Mouse (Mus musculus): ENCODE measurements at regions not wholly inside any gene's neighbourhood (a gene's known extent, or its start where the extent isn't known, plus 50 kb on each side); places are given as distances from the start of the nearest gene placed in this dataset.

DNA sequence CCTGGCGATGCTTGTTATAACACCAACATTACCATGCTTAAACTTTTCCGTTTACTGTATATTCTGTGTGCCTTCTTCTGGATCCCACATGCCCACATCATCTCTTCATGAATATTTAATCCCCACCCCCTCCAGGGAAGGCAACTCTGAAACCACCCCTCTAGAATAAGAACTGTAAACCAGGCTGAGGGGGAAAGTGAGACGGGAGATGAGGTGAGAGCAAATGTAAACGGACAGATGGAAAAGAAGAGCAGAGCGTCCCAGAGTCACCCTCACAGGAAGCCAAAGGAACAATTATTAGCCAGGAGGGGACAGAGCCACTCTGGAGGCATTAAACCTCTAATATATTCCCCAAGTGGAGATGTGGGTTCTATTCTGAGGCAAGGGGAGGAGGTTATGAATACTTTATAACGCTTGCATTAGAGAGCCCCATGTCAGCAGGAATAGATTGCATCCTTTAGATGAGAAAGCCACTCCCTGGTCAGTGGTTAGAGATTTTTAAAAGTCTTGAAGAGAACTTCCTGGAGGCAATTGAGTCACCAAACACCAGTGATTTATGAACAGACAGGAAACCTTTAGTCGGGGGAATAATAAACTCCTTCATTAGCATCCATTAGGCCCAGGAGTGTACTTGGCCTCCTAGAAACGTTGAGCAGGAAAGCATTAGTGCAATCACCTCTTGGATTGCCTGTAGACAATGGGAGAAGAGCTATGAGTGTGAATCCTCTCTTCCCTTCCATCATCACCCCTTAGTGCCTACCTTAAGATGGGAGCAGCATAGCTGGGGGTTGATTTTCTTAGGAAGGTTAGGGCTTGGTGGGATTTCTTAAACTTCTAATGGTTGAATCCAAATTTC, 220.1 kb downstream of the Elavl2 start:
- in situ Hi-C loops (cut with MboI, MseI), result no loop called here

GRCm38 (mm10) chr4:91164280-91165121, 236.1 kb downstream of the Elavl2 start:
- in situ Hi-C loops (cut with MboI, MseI), result no loop called here

DNA sequence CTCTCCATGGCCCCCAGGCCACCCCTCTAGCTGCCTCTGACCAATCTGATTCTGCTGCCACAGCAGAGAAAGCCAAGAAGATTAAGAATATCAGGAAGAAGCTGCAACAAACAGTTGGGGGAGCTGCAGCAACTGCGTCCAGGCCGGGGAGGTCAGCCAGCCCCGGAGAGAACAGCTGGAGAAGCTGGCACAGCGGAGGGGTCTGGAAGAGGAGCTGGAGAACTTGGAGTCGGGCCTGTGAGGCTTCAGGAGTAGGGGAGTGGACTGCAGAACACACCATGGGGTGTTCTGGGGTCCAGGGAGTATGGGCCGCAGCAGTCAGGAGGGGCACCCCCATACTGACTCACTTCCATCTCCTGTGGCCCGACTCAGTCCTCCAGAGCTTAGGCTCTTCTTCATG, 243.5 kb downstream of the Elavl2 start:
- in situ Hi-C loops (cut with MboI, MseI), result no loop called here

DNA sequence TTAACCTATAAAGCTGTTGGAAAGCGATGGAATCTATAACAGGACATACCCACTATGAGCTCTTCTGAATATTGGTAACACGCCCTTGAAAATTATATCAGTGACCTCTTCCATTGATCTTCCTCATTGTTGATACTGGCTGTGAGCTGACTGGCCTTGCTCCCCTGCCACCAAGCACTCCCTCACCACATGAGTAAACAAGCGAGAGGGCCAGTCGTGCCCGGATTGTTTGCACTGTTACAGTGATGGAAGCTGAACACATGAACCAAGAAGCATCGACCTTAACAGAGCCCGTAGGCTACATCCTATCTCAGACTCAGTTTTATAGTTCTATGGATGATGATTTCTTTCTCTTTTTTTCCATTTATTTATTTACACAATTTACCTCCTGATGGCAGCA, 255.9 kb downstream of the Elavl2 start:
- in situ Hi-C loops (cut with MboI, MseI), result no loop called here

DNA sequence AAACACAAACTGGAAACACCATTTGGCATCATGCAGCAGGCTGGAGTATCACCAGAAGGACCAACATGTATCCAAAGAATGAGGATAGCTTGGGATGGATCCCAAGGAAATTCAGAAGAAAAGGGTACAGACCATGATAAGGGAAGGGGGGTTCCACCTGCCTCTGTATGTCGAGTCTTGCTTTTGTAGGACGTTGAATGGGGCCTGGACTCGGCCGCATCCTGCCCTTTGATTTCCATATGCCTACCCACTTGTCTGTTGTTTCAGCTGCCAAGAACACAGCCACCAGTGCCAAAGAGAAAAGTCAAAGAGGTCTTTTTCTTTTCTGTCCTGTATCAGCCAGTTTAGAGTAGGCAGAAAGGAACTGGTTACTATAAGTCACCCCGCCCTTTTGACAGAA, 256.7 kb downstream of the Elavl2 start:
- in situ Hi-C loops (cut with MboI, MseI), result no loop called here

DNA sequence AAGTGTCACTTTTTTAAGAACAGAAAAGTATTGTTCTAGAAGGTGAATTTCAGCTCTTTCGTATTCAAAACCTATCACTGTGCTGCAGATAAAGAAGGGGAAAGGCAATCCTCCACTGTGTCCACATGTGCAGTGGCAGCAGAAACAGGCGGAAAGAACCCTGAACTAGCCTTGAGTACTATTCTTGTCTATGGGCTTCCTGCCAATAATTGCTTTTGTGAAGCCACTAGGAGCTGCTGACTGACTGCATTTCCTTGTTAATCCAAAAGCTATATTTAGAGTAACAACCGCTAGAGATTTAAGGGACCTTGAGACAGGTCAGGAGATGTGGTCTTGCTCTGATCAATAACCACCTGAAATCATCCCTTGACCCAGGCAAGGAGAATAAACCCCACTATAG, 265.3 kb downstream of the Elavl2 start:
- in situ Hi-C loops (cut with MboI, MseI), result no loop called here

DNA sequence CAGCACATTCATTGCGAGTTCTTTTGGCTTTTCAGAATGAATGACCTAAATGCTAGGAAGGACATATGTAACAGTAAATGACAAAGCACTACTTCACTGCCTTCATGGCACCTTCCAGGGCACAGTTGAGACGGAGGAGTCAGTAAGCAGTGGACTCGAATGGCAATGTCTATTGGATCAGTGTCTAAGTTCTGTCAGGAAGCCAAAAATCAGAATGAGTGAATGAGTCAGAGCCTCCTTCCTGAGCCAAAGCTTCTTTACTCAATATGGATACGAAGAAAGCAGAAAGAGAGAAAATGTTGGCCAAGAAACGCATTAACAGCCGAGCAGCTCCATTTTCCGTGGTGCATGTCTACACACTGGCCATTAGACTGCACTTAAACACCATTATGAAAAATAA, 268.3 kb downstream of the Elavl2 start:
- in situ Hi-C loops (cut with MboI, MseI), result no loop called here

- in situ Hi-C loops (cut with MboI, MseI), result no loop called here
These were observed 280.3 kb downstream of the Elavl2 start for GRCm38 (mm10) chr4:91120277-91120676.

DNA sequence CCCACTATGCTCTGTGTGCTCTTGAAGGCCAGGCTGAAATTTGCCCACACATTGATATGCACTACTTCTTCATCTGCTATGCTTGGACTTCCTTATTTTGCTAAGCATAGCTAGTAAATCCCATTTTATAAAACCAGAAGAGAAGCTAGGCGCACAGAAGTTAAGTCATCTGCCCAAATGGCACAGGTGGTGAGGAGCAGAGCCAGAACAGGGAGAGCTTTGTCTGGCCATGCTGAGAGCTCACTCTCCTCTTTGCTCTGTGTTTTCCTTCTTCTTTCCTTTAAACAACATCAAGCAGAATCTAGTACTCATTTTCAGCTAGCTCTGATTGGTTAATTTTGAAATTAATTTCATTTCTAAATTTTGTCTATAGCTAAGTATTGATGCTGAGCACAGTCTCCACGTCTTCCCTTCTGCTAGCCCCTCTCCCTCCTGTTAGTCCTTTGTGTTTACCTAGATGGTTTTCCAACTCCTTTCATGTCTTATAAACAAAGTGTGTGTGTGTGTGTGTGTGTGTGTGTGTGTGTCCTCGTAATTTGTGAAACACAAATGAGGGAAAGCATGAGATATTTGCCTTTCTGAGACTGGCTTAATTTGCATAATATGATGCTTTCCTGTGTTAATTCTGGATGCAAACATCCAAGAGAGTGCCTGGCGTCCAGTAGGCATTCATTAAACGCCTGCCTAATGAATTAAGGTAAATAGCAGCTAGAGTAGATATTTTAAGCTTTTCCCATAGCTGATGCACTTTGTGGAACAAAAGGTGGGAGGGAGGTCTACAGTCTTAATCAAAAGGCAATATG, 283.6 kb downstream of the Elavl2 start:
- in situ Hi-C loops (cut with MboI, MseI), result no loop called here

DNA sequence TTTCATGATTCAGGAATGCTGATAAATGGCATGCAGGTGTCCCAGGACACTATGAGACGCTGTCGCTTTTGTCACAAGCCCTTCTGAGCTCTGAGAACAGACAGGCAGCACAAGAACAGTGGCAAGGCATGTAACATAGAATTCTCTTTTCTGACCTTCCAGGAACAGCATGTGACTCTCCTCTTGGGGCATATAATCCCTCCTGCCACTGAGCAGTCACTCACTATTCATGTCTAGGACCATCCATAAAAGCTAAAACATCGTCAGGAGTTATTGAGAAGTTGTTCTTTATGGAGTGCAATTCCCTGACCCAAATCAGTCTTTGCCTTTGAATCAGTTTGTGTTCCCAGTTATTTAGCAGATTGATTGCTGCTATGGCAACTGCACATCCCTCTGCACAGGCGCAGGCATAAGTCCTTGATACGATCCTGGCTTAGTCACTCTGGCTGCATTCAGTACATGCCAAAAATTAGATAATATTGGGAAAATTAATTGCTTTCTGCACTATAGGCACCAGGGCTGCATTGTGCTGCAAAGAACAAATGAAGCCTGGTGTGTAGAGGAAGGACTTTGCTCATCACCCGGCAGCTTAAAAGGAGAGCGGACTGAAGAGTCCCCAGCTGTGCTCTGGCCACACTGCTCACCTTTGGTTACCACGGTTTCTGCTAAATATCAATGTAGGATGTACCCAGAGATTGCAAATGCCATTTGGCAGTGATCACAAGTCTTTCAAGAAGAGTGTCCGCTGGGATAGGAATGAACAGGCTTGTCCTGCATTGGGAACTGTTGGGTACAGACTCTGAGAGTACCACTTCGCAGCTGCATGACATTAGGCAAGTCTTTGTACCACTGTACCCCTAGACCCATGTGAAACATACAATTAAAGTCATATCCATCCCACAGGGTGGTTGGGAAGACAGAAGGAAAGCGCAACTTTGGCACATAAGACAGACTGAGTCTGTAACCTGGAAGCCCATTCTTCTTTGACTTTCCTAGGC, 288.6 kb downstream of the Elavl2 start:
- in situ Hi-C loops (cut with MboI, MseI), result no loop called here

DNA sequence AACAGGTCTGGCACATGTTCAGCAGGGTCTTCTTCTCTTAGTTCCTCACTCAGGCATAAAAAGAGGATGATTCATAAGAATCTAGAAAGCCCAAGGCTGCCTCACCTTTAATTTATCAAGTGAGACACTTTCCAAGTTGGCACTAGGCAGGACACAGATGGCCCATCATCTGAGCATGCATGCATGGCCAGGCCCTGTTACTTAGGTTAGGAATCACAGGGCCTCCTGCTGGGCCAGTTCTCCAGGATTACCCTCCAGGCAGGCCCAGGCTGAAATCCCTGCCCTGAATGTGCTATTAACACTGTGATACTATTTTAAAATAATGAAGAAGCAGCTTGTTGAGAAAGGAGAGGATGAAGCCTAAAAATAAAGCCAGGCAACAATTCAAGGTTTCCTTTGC, 304.5 kb downstream of the Elavl2 start:
- in situ Hi-C loops (cut with MboI, MseI), result no loop called here

- in situ Hi-C loops (cut with MboI, MseI), result no loop called here
These were observed 306.2 kb downstream of the Elavl2 start for GRCm38 (mm10) chr4:91094382-91094781.

DNA sequence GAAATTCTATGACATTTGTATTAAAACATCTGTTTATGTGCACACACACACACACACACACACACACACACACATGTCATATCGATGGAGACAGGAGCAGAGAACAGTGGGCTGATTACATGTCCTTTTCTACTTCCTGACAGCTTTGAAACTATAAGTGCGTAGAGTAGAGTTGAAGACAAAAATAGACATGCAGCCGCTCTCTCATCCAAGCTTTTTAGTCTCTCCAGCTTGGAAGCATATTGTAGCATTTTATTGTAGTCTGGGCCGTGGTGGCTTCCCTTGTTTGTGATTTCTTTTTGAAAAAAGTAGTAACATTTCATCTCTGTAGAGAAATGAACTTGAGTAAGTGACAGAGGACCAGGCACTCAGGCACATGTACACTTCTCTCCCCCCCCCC, 306.7 kb downstream of the Elavl2 start:
- in situ Hi-C loops (cut with MboI, MseI), result no loop called here

DNA sequence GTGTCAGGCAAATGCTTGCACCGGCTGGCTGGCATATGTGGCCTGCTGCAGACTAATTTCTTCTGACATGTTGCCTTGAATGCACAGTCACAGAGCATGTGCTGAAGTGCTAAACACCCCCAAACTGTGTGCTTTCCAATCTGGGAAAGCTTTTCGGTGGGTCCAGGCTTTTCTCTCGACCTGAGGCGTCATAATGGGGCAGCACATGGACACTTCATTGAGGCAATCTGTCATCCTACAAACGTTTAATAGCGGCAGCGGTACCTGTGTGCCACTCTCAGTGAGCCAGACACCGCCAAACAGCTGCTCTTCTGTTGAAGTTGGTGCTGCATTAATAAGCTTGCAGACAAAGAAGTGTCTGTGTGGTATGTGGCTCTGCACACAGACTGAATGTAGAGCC, 308.3 kb downstream of the Elavl2 start:
- in situ Hi-C loops (cut with MboI, MseI), result no loop called here

- in situ Hi-C loops (cut with MboI, MseI), result no loop called here
These were observed 308.7 kb downstream of the Elavl2 start for GRCm38 (mm10) chr4:91091910-91092309.

DNA sequence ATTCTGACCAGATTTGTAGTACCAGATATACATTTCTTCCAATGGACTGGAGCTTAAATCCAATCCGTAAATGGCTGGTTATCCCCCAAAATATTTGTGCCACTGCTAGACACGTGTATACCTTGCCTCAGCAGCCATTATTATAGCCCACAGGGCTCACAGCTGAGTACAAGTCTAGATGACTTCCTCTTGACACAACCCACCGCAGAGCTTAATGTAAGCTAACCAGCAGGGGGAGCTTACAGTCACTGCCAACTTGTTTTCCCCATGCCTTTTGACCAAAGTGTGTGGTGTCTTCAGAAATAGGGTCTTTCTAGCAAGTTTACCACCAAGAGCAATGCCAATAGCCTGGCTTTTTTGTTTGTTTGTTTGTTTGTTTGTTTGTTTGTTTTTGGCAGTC, 316.6 kb downstream of the Elavl2 start:
- in situ Hi-C loops (cut with MboI, MseI), result no loop called here

DNA sequence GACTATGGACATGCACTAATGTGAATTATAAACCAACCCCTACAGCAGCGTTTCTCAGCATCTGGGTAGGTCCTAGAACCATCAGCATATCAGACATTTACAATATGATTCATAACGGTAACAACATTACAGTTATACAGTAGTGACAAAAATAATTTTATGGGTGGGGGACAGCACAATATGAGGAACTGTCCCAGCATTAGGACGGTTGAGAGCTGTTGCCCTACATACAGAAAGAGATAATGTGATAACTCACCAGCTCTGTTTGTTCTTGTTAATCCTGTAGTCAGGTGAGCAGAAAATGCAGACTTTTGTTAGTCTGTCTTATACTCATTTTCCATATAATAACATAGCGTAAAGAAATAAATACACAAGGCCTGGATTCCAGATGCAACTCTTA, 319.1 kb downstream of the Elavl2 start:
- in situ Hi-C loops (cut with MboI, MseI), result no loop called here

DNA sequence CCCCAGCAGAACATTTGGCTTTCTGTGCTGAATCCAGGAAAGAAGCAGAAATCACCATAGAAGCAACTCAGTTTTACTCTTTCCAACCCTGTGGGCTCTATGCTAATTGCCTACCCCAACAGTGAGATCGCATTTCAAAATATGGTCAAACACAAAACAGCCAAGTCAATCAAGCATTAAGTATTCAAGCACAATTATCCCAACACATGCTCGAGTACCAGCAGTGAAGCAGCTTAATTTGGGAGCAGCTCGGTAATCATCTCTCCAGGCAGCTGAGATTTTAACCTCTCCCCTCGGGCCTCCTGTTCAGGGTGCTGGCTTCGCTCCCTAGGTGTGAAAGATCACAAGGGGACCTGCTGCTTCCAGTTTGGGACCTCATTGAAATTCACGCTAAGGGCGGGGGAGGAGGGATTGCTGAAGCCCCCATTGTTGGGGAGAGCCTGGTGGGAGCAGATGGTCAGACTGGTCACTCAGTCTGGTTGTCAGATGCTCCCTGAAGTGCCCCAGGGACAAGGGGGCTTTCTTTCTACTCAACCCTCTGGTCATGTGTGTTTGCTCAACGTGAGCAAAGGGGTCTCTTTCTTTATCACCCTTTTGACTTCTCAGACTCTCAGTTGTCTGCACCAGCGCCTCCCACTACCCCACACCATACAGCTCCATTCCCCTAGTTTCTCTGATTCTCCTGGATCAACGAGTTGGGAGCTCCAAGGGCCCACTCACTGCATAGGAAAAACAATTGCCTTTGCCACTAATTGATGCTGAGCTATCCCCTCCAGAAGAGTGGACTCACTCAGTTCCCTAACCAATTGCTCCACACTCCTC, 319.8 kb downstream of the Elavl2 start:
- in situ Hi-C loops (cut with MboI, MseI), result no loop called here

DNA sequence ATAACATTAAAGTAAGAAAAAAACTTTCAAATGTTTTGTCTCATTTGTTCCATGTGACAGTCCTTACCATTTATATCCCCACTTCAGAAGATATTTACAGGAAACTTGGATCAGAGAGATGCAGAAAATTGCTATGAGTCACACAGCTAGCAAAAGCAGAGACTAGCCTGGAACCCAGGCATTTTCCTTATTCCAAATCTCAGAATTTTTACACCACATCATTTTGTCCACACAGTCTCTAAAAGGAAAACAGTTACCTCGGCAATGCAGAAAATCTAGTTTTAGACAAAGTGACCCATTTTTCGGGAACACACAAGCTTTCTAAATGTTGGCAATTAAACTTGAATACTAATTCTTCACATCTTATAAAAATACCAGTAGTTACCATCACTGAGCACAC, 329.3 kb downstream of the Elavl2 start:
- in situ Hi-C loops (cut with MboI, MseI), result loop anchor here (10.0 kb wide), 1 partner anchor 1256 kb away; no protein-coding TSS in a partner anchor

- in situ Hi-C loops (cut with MboI, MseI), result no loop called here
These were observed 339.7 kb downstream of the Elavl2 start for GRCm38 (mm10) chr4:91060933-91061332.
